Mouse (Mus musculus) mouse embryonic stem cell (cell line): ENCODE data around the gene Prr15l.

Experiments
- in situ Hi-C, 2 experiments: fragments of 300-500 bp; cut with MboI; formaldehyde crosslinking; loops; 1 replicate in 1 of 2; 3 replicates in 1 of 2; pipeline ENCODE4 v1.14.3; 2019 to 2020; ENCODE audit warnings: low sequenced_read_pairs in 2 of 2, low pct_unique_long_range_greater_than_20kb in 1 of 2, mixed read lengths in 1 of 2; ENCODE audit not compliant: unreplicated experiment in 1 of 2

Prr15l gene

GRCm38 (mm10) chr11:96928088-96928487 lies at the start of gene Prr15l:
TSS of gene Prr15l (plus strand) at chr11:96928104.
- in situ Hi-C loops = no loop called here

- in situ Hi-C loops = no loop called here
Observed at GRCm38 (mm10) chr11:96878715-96879114, 49.2 kb upstream of the Prr15l start.

GRCm38 (mm10) chr11:96879359-96879758 lies 48.5 kb upstream of the Prr15l start:
- in situ Hi-C loops = no loop called here

- in situ Hi-C loops = no loop called here
Observed at GRCm38 (mm10) chr11:96880296-96880695, 47.6 kb upstream of the Prr15l start.

GRCm38 (mm10) chr11:96885901-96886340 lies 42.0 kb upstream of the Prr15l start:
- in situ Hi-C loops = no loop called here

- in situ Hi-C loops = no loop called here
Observed at GRCm38 (mm10) chr11:96886942-96887546, 40.9 kb upstream of the Prr15l start.

GRCm38 (mm10) chr11:96891784-96892527 lies 35.9 kb upstream of the Prr15l start:
- in situ Hi-C loops = no loop called here

- in situ Hi-C loops = no loop called here
Observed at GRCm38 (mm10) chr11:96893203-96893842, 34.6 kb upstream of the Prr15l start.

GRCm38 (mm10) chr11:96895886-96896285 lies 32.0 kb upstream of the Prr15l start:
- in situ Hi-C loops = no loop called here

GRCm38 (mm10) chr11:96899449-96900306 lies 28.2 kb upstream of the Prr15l start:
- in situ Hi-C loops = no loop called here

GRCm38 (mm10) chr11:96901332-96901731 lies 26.6 kb upstream of the Prr15l start:
- in situ Hi-C loops = no loop called here

- in situ Hi-C loops = no loop called here
Observed at GRCm38 (mm10) chr11:96902639-96903635, 25.0 kb upstream of the Prr15l start.

- in situ Hi-C loops = no loop called here
Observed at GRCm38 (mm10) chr11:96906431-96907161, 21.3 kb upstream of the Prr15l start.

GRCm38 (mm10) chr11:96908594-96908993 lies 19.3 kb upstream of the Prr15l start:
- in situ Hi-C loops = no loop called here

- in situ Hi-C loops = loop anchor here (5.0 kb wide), 2 partner anchors 38 to 43 kb away; no protein-coding TSS in a partner anchor
Observed at GRCm38 (mm10) chr11:96910003-96910402, 17.9 kb upstream of the Prr15l start.

GRCm38 (mm10) chr11:96912682-96913081 lies 15.2 kb upstream of the Prr15l start:
- in situ Hi-C loops = loop anchor here (5.0 kb wide), 2 partner anchors 40 to 45 kb away; no protein-coding TSS in a partner anchor
